Mouse (Mus musculus): ENCODE results near the gene Plekhn1. TPM values are rescaled to one million over a fixed set of nuclear protein-coding genes. Genes with fewer than 3 reads are reported as not detected.

Gene Plekhn1
- 22.8 and 23.6 TPM in 2 replicates for total RNA-seq (2017)

- 0 out of 2 replicates have a peak, but pooled peaks have one; percentile 4 for ATAC-seq (ENCODE audit: extremely low read depth, insufficient number of reproducible peaks, low FRiP score, poor library complexity, severe bottlenecking)
Measured at GRCm38 (mm10) chr4:156234701-156235213, at the start of gene Plekhn1. Plekhn1 (minus strand) TSS chr4:156234857.

GRCm38 (mm10) chr4:156255078-156255839 is 20.6 kb upstream of the Plekhn1 start, which contains the start of gene Samd11:
Samd11 (minus strand) TSS chr4:156255657.
- peak; percentile 52 for ATAC-seq (ENCODE audit: extremely low read depth, insufficient number of reproducible peaks, low FRiP score, poor library complexity, severe bottlenecking)

- ATAC-seq (ENCODE audit: extremely low read depth, insufficient number of reproducible peaks, low FRiP score, poor library complexity, severe bottlenecking) = no peak
Measured at GRCm38 (mm10) chr4:156254361-156255077, 19.9 kb upstream of the Plekhn1 start.

GRCm38 (mm10) chr4:156253043-156253442 is 18.4 kb upstream of the Plekhn1 start:
- no peak for ATAC-seq (ENCODE audit: extremely low read depth, insufficient number of reproducible peaks, low FRiP score, poor library complexity, severe bottlenecking)

GRCm38 (mm10) chr4:156252619-156253018 is 18.0 kb upstream of the Plekhn1 start:
- ATAC-seq (ENCODE audit: extremely low read depth, insufficient number of reproducible peaks, low FRiP score, poor library complexity, severe bottlenecking) = no peak

GRCm38 (mm10) chr4:156252140-156252539 is 17.5 kb upstream of the Plekhn1 start:
- ATAC-seq (ENCODE audit: extremely low read depth, insufficient number of reproducible peaks, low FRiP score, poor library complexity, severe bottlenecking) = no peak

- ATAC-seq (ENCODE audit: extremely low read depth, insufficient number of reproducible peaks, low FRiP score, poor library complexity, severe bottlenecking) = no peak
Measured at GRCm38 (mm10) chr4:156251081-156251480, 16.4 kb upstream of the Plekhn1 start.

GRCm38 (mm10) chr4:156249567-156249966 is 14.9 kb upstream of the Plekhn1 start:
- ATAC-seq (ENCODE audit: extremely low read depth, insufficient number of reproducible peaks, low FRiP score, poor library complexity, severe bottlenecking) = no peak

- ATAC-seq (ENCODE audit: extremely low read depth, insufficient number of reproducible peaks, low FRiP score, poor library complexity, severe bottlenecking) = no peak
Measured at GRCm38 (mm10) chr4:156236651-156237447, 2.2 kb upstream of the Plekhn1 start.

GRCm38 (mm10) chr4:156235808-156236533 is 1.3 kb upstream of the Plekhn1 start, which contains the start of gene Noc2l:
Noc2l (plus strand) TSS chr4:156236010.
- peak; percentile 77 for ATAC-seq (ENCODE audit: extremely low read depth, insufficient number of reproducible peaks, low FRiP score, poor library complexity, severe bottlenecking)

GRCm38 (mm10) chr4:156235360-156235770 is 708 bp upstream of the Plekhn1 start:
- ATAC-seq (ENCODE audit: extremely low read depth, insufficient number of reproducible peaks, low FRiP score, poor library complexity, severe bottlenecking) = no peak

- no peak for ATAC-seq (ENCODE audit: extremely low read depth, insufficient number of reproducible peaks, low FRiP score, poor library complexity, severe bottlenecking)
Measured at GRCm38 (mm10) chr4:156234021-156234501, 596 bp downstream of the Plekhn1 start.

GRCm38 (mm10) chr4:156228393-156229024 is 6.1 kb downstream of the Plekhn1 start:
- no peak for ATAC-seq (ENCODE audit: extremely low read depth, insufficient number of reproducible peaks, low FRiP score, poor library complexity, severe bottlenecking)

GRCm38 (mm10) chr4:156227752-156228392 is 6.8 kb downstream of the Plekhn1 start:
- no peak for ATAC-seq (ENCODE audit: extremely low read depth, insufficient number of reproducible peaks, low FRiP score, poor library complexity, severe bottlenecking)

- ATAC-seq (ENCODE audit: extremely low read depth, insufficient number of reproducible peaks, low FRiP score, poor library complexity, severe bottlenecking) = no peak
Measured at GRCm38 (mm10) chr4:156224276-156224675, 10.4 kb downstream of the Plekhn1 start.

- ATAC-seq (ENCODE audit: extremely low read depth, insufficient number of reproducible peaks, low FRiP score, poor library complexity, severe bottlenecking) = no peak
Measured at GRCm38 (mm10) chr4:156219936-156220335, 14.7 kb downstream of the Plekhn1 start.

- no peak for ATAC-seq (ENCODE audit: extremely low read depth, insufficient number of reproducible peaks, low FRiP score, poor library complexity, severe bottlenecking)
Measured at GRCm38 (mm10) chr4:156217838-156218237, 16.8 kb downstream of the Plekhn1 start.
